Mouse (Mus musculus) left cerebral cortex, postnatal 10 days (tissue): ENCODE results near the gene Cfap43. TPM values are rescaled to one million over a fixed set of nuclear protein-coding genes. Genes with fewer than 3 reads are reported as not detected.

Experiments
- DNase-seq, 2 experiments: peaks; one replicate each; pipeline ENCODE4 v3.0.0; 2021 to 2022; ENCODE audit warnings: low spot score in 2 of 2, mixed read lengths in 1 of 2; ENCODE audit errors: extremely low spot score in 1 of 2
- intact Hi-C: fragments of 180-260 bp; cut with DNase I; formaldehyde crosslinking; loops from one replicate; pipeline ENCODE4 v1.15.1; 2025
- total RNA-seq, 2 experiments: library from RNA; stranded (reverse); gene quantifications; 2 replicates each; pipeline ENCODE4 v1.2.3; 2021

Cfap43 gene
- total RNA-seq, 2 experiments from 2014 or later, result 0.41 to 0.59 TPM

DNA sequence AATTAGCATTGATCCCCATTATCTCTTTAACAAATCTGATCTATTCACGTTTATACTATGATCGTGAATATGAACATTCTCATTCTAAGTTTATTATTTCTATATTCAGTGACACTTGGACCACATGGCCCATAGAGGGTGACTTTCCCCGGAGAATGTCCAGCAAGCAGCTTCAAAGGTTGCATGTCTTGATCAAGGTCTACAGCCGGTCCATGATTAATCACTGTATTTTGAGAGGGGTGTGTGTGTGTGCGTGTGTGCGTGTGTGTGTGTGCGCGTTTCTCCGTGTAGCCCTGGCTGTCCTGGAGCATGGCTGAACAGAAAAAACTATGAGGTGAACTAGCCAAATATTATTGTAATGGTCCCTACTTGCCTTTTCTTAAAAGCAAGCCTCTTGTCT lies 166.6 kb downstream of the Cfap43 start:
- DNase-seq, result no peak
- intact Hi-C loops, result no loop called here

DNA sequence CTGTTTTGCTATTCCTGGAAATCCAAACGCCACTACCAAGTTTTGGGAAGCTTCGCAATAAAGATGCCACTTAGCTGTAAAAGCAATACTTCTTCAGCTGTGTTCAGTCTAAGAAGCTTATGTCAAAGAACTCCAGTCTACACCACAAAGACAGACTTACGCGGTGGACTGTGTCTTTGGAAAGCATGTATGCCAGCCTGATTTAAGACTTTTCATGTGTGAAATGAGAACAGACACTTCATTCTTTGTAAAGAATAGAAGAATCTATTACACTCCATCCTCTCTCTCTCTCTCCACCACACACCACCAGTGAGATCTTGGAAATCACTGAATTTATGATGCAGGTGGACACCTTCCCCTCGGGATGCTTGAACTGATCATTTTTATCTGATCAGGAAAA lies 168.7 kb downstream of the Cfap43 start:
- intact Hi-C loops, result no loop called here
- no peak for DNase-seq

DNA sequence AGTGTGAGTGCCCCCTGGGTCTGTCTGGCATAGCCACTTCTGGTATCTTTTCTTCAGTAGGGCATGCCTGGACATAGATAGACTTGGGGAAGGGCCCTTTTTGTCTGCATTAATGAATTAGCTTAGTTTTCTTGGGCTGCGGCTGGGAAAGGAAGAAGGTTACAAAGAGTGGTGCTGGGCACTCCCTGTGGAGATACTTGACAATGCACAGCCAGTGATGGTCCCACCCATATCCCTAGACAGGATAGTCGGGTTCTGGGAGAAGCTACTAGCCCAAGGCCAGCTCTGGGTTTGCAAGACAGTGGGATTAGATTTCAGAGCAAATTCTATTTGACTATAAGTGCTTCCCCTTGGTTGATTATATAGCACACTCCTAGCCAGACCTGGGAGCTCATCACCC lies 170.1 kb downstream of the Cfap43 start:
- intact Hi-C loops, result no loop called here
- no peak for DNase-seq

DNA sequence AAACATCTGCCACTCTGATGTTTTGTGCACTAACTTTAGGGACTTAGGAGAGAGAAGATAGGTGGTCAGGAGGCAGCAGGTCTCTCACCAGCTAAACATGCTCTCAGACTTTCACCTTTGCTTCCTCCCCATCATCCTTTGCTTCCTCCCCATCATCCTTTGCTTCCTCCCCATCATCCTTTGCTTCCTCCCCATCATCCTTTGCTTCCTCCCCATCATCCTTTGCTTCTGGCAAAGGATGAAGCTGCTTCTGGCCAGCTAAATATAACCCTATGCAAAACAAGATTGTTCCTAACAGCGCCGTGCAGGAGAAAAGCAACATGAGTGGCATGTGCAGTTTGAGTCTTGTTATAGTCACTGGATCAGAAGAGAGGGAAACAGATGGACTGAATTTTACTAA lies 172.0 kb downstream of the Cfap43 start:
- DNase-seq, result no peak
- intact Hi-C loops, result no loop called here

DNA sequence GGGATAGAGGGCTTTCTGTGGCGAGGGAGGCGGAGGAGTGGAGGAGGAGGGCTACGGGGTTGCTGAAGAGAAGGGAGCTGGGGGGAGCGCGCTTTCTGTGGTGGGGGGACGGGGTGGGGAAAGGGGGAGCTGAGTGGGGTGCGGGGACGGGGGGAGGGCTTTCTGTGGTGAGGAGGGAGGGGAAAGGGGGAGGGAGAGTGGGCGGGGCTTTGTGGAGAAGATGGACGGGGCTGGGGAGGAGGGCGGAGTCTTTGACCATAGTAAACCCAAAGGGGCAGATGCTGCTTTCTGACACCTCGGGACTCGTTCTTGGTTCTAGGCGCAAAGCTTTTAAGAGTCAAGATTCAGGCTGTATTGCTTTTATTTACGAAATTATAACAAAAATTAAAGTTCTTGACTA lies 187.2 kb downstream of the Cfap43 start:
- intact Hi-C loops, result loop anchor here (5.0 kb wide), 2 partner anchors 50 to 225 kb away; no protein-coding TSS in a partner anchor
- DNase-seq, result peak; percentile 33 to 85

DNA sequence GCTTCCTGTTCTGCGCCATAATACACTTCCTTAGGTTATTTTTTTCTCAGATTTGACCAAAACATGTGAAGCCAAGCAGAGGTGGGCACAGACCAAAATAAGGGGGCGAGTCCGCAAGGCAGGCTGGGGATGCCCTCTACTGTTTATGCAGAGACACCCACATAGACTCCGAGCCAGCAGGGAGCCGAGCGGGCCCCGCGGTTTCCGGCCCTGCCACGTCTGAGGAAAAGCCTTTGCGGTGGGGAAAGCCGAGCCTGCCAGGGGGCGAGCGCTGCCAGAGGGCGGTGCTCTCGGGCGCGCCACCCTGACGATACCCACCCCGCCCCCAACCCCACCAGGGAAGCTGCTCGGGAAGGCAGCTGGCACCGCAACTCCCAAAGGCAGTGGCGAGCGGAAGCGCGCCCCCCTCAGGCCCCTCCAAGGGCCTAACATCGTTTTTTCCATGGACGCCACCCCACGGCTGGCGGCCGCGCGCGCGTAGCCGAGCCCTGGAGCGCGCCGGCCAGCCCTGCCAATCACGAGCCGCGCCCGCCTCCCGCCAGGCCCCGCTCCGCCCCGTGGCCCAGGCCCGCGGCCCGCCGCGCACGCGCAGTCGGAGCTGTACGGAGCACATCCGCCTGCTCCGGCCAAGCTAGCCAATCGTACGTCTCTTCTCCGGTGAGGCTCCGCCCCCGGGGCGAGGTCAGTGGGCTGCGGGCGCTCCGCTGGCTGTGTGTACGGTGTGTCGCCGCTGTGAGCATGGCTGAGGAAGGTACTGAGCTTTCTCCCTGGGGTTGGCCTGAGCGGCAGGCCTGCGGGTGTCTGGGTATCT lies 187.8 kb downstream of the Cfap43 start, which contains the start of gene Sfr1:
Gene Sfr1, plus strand, starts transcription at position 612 of the 811 bp plus-strand sequence.
- intact Hi-C loops, result loop anchor here (5.0 kb wide), 2 partner anchors 49 to 224 kb away; no protein-coding TSS in a partner anchor
- peak; percentile 98 to 100 for DNase-seq

DNA sequence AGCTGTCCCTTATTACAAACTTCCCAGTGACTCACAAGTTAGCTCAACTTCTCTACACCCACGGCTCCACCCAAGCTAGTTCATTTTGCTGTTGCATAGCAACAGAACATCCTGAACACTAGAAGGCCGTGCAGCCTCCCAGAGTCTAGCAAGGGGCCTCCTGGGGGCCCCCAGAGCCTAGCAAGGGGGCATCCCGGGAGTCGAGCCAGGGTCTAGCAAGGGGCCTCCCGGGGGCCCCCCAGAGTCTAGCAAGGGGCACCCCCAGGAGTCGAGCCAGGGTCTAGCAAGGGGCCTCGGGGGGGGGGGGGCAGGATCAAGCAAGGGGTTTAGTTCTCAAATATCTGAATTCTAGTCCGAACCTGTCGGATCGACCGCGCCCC lies 188.4 kb downstream of the Cfap43 start:
- DNase-seq, result peak; percentile 50 to 71
- intact Hi-C loops, result loop anchor here (5.0 kb wide), 2 partner anchors 48 to 223 kb away; no protein-coding TSS in a partner anchor

DNA sequence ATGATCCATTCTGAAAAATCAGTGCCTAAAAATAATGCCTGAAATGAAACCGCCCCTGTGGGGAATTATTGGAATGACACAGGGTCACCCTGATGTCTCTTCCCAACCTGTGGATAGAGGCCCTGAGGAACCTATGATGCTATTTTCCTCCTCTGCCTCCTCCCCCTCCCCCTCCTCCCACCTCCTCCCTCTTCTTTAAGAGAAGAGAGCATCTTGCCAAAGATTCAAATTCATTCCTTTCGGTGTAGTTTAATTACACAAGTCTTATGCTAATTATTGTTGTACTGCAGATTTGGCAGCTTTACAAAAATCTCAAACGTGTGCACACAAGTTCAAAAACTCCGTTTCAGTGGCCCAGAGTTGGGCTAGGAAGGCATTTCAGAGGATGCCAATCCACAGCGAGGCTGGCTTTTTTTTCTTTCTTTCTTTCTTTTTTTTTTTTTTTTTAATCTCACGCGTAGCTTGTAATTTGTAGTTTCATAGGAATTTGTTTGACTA lies 193.4 kb downstream of the Cfap43 start:
- DNase-seq, result no peak
- intact Hi-C loops, result no loop called here

DNA sequence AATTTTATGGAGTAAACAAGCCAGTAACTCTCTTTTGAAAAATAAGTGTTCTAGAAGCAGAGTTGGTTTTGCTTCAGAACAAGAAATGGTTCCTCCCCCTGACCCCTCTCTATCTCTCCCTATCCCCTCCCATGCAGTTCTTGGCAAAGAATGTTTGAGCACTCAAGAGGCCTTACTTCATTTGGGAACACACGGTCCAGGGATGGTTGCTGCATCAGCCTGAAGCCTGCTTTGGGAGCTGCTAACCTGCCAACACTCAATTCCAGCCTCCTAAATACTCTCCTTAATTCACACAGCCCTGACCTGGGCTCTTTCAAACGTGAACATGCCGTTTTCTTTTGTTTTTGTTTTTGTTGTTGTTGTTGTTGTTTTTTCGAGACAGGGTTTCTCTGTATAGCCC lies 194.2 kb downstream of the Cfap43 start:
- intact Hi-C loops, result no loop called here
- DNase-seq, result no peak

DNA sequence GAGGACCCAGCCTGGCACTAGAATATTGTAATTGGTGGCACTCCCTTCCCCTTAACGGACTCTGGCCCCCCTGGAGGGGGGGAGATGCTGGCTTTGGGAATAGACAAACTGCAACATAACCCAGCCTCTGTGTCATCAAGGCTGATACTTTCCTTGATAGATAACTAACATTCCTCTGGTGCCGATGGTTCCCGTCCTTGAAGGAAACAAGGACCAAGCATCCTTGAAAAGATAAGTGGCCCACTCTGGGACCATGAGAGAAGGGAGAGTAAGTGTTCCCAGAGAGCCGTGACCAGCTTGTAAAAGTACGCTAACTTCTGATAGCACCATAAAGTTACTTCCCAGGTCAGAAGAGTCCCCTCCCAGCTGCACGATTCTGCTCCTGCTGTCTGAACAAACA lies 196.6 kb downstream of the Cfap43 start:
- DNase-seq, result no peak
- intact Hi-C loops, result no loop called here

DNA sequence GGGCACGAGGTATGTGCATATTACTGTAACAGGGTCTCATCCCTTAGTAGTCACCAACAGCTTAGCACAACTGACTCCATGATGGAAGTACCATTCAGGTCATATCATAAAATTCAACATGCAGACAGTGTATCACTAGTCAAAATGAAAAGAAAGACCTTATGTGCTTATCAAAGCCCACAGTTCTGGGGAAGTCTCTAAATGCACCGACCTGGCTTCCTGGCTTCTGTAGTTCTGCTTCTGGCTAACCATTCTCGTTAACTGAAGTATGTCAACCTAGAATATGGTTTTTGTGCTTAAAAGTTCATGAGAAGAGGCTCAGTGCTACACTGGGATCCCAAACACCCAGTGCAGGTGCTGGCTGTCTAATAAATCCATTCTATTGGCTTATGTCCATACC lies 199.9 kb downstream of the Cfap43 start:
- DNase-seq, result no peak
- intact Hi-C loops, result no loop called here

DNA sequence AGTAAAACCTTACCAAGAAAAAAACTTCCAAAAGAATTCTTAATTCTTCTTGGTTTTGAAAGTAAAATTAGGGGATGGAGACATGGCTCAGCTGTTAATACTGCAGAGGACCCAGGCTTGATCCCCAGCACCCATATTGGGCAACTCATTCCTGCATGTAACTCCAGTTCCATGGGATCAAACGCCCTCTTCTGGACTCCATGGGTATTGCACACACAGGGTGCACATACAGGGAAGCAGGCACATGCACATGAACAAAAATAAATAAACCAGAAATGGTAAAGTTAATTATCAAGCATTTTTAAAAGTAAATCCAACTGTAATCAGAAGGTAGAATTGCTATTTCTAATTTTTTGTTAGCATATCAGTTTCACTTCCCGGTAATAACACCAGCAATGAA lies 202.9 kb downstream of the Cfap43 start:
- intact Hi-C loops, result no loop called here
- no peak for DNase-seq

DNA sequence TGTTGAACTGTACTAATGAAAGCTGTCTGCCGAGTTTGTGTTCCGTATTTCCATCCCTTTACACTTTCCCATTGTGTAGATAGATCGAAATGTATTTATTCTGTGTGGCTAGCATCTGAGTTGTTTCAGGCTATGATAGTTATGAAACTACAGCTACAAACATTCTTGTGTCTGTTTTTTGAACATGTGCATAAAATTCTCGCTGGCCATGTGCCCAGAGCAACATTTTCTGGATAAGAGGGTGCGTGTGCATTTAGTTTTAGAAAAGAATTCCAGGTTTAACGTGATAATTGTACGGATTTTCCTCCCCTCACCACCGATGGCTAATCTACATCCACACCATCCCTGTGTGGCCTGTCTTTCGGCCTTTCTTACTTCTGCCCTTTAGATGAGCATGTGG lies 205.6 kb downstream of the Cfap43 start:
- no peak for DNase-seq
- intact Hi-C loops, result no loop called here

DNA sequence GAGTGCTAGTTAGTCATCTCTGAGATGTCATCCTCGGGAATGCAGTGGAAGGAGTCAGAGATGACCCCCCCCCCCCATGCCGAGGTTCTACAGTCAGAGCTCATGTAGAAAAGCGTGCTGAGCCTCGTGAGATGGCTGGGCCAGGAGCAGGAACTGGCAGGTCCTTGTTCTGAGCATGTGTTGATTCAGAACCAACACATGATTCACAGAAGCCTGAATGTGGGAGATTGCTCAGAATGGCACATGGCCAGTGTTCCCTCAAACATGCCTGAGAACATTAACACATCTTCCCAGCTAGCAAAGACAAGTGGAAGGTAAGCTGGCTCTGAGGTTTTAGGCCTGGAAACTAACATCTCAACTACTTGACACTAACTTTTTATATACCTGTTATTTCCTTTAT lies 208.7 kb downstream of the Cfap43 start:
- no peak for DNase-seq

DNA sequence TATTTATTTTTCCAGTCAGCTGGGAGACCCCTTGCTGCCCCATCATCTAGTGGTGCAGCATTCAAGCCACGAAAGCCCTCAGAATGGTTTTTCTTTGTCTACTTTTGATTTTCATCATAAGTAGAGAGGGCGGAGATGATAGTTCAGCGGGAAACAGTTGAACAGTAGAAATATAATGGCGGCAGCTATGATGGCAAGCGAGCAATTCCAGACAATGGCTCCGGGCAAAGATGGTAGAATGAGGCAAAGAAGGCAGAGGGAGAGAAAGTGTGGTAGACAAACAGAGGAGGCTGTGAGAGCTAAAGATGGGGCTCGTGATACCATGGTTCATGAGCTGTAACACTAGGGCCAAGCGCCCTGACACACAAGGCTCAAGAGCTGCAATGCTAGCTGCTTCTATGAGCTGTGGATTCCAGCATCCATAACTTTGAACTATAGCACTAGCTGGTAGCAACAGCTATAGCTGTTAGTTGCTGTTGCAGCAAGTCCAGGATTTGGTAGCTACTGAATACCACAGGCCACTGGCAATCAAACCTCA lies 213.2 kb downstream of the Cfap43 start:
- intact Hi-C loops, result no loop called here
- no peak for DNase-seq

More for the DNA sequence above, 208.7 kb downstream of the Cfap43 start:
- intact Hi-C loops, result no loop called here

DNA sequence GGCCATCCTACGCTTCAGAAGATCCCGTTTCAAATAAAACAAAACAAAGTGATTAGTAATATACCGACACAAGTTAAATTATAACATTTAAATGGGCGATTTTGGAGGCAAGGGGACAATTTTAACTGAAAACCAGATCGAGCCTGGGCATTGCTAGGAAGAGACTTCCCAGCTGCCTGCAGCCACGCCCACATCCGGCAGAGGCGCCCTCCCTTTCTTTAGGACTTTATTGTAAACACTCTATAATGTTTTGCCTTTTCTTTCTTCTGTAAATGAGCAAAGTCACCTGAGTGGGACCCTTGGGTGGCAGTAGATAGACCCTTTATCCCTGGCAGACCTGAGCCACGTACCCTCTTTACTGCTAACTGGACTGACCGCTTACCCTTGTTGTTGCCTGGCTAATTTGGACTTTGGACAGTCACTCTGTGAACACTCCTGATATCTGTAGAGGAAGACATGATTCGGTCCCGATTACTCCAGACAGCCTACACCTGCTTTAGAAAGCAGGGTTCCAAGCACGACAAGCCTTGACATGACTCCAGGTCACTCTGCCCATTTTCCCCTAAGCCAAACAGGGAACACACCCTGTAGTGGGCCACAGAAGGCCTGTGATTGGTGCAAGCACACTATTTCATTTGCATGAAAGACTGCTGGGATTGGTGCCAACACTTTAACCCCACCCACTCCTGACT lies 213.9 kb downstream of the Cfap43 start:
- DNase-seq, result no peak
- intact Hi-C loops, result no loop called here

DNA sequence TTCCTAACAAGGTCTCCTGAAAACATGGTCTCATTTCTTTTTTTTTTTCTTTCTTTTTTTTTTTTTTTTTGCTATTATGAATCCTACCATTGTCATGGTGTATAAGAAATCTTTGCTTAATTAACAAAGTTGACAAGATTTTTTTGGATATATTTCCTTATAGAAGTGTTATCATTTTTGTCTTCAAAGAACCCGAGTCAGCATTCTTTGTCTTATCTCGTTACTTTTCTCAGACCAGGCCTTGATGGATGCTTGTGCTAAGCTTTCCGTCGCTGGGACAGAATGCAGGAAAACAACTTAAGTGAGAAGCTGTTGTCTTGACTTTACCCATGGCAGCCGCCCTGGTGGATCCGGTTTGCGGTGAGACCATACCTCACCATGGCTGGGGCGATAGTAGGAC lies 218.6 kb downstream of the Cfap43 start:
- no peak for DNase-seq

DNA sequence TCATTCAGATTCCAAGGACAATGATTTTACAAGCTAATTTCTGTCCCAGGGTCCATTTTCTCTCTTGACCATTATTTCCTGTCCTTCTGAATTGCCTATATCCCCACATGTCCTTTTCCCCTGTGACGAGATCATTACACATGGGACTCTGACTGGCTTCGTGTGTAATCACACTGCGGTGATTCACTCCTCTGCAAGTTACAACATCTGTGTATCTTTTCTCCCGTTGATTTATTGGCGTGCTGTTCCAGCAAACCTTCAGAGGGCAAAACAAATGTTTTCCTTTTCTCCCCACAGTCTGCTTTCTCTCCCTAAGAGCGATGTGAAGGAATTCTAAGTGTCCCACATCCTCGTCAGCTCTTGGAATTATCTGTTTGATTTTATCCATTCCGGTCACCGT lies 219.3 kb downstream of the Cfap43 start:
- no peak for DNase-seq
- intact Hi-C loops, result no loop called here

More for the DNA sequence above, 218.6 kb downstream of the Cfap43 start:
- intact Hi-C loops, result no loop called here

DNA sequence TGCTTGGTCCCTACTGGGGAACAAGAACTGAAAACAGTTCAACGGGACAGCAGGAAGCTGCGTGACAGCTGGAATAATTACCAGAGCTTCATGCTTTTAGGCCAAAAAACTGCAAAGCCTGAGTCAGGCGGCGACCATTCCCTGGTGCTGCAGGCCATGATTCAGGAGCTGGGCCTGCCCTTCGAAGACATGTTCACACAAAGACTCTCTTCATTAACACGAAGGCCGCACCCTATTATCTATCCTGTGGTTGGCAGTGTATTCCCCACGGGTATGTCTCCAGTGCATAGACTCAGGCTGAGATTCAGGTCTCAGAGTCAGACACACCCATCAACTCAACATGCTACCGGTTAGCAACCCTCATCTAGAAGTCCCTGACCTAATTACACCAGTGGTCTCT lies 220.8 kb downstream of the Cfap43 start:
- intact Hi-C loops, result no loop called here
- DNase-seq, result no peak

DNA sequence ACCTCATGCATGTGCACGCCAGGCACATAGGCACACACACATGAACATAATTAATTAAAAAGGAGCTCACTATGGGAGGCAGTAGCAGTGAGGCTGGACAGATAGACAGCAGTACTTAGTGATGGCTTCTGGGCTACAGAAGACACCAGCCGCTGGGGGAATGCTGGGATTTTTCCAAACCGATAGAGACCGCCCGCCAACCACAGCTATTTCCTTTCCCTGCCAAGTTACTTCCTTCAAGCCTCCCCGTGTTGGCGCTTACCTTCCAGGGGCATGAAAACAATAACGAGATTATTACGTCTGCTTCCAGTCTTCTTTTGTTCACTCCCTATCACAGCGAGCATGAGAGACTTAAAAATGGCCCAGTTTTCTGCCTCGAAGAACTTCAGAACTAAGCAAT lies 222.0 kb downstream of the Cfap43 start:
- intact Hi-C loops, result no loop called here
- DNase-seq, result no peak
